Comparison of ENCODE assay signal across 10 mouse cellular contexts in the genomic region with DNA sequence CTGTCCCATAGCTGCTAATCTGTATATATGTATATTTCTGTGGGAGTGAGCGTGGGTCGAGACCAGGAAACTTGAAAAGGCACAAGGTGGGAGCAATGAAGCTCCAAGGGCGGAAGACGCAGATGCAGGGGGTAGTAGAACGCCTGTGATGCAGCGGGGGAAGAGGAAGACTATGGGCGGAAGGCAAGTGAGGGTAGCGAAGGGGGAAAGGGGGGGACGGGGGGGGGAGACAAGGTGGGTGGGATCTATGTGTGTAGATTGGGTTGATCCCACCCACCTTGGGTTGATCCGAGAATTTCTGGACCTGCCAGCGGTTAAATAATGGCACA. TPM values are rescaled to one million over a fixed set of nuclear protein-coding genes. Genes with fewer than 3 reads are reported as not detected.
A peak's percentile ranks its signal among the peaks of the same experiment; 100 is the strongest.
DNase-seq lines count a peak whose midpoint lies in the region; ATAC-seq lines count a peak whose summit lies in the region.
"Had no signal": no experiment of that assay in that cellular context is flagged by ENCODE, and none has a peak within 500 bp of the region (broad histone marks: within the 10 kb centered on the region; RNA-seq: fewer than 3 reads in every experiment).

No protein-coding gene starts in this region.

- H3K4me3 ChIP-seq in heart, embryonic 10.5 days: peak overlapping the region; percentile 51
- H3K4me3 ChIP-seq in liver, embryonic 16.5 days (ENCODE audit: low read depth, low read length): peak overlapping the region; percentile 33
- H3K4me3 ChIP-seq: erythroblast, embryonic 14.5 days; myocyte had no signal

- no peak for ATAC-seq in liver, embryonic 16.5 days (ENCODE audit: low read depth)
- ATAC-seq in megakaryocyte-erythroid progenitor cell, adult 5-6 weeks (replicated peaks; ENCODE audit: low FRiP score, low TSS enrichment, poor library complexity, severe bottlenecking): no peak

- peaks cover 12% of the 10 kb centered on the region for H3K4me1 ChIP-seq in heart, embryonic 10.5 days
- peaks cover 12% of the 10 kb centered on the region for H3K4me1 ChIP-seq in liver, embryonic 16.5 days (ENCODE audit: control insufficient read depth, low read depth, low read length)

- peaks cover 3% of the 10 kb centered on the region for H3K9me3 ChIP-seq in heart, embryonic 10.5 days
- H3K9me3 ChIP-seq in liver, embryonic 16.5 days (replicated peaks; ENCODE audit: control insufficient read depth, low read length): 0 out of 2 replicates have a peak, but pooled peaks cover 2% of the 10 kb centered on the region

- H3K9ac ChIP-seq in liver, embryonic 16.5 days (ENCODE audit: low read depth, low read length): peak overlapping the region; percentile 41

- DNase-seq in heart, embryonic 10.5 days (ENCODE audit: low spot score): no peak
- no peak for DNase-seq in heart, adult 11 months
- DNase-seq in thymus, postnatal 0 days (ENCODE audit: low spot score): peak; percentile 30
- DNase-seq in thymus, postnatal 10 days (ENCODE audit: low spot score in 2 of 2): no peak
- no peak for DNase-seq in right cerebral cortex, postnatal 36 days (ENCODE audit: low spot score in 2 of 2)
- no peak for DNase-seq in urinary bladder, postnatal 10 days (ENCODE audit: low spot score)

- peak overlapping the region; percentile 87 for H3K27ac ChIP-seq in heart, embryonic 10.5 days
- H3K27ac ChIP-seq in liver, embryonic 16.5 days (ENCODE audit: low read length): peak overlapping the region; percentile 52; the same call in 1 of the 2 replicates

- 19% methylated on average over 11 of the region's 11 CpGs for WGBS in heart, embryonic 10.5 days
- WGBS in liver, embryonic 16.5 days (ENCODE audit: insufficient replicate concordance): 21% methylated on average over 11 of the region's 11 CpGs

- peak overlapping the region; percentile 62 for H3K4me2 ChIP-seq in liver, embryonic 16.5 days (ENCODE audit: low read depth, low read length)

- H3K27me3 ChIP-seq in heart, embryonic 10.5 days (ENCODE audit: insufficient read depth, poor library complexity, severe bottlenecking): peaks cover 6% of the 10 kb centered on the region; the same call in 1 of the 2 replicates
- H3K27me3 ChIP-seq in liver, embryonic 16.5 days (ENCODE audit: control insufficient read depth, insufficient read depth, low read depth, low read length): no peaks in the 10 kb centered on the region

- no peaks in the 10 kb centered on the region for H3K36me3 ChIP-seq in heart, embryonic 10.5 days
- no peaks in the 10 kb centered on the region for H3K36me3 ChIP-seq in liver, embryonic 16.5 days (ENCODE audit: control insufficient read depth, insufficient read depth)

RNA-seq across cellular contexts. Expression of gene Gm36210, which starts 5.8 kb away (rescaled TPM):
- polyA plus RNA-seq in heart, embryonic 10.5 days (2016; fragmentation: Nextera tagmentation; extraction: Ambion mirVana): 0.18 and 0.36 TPM in 2 replicates
- polyA plus RNA-seq in thymus, postnatal 0 days (2015; fragmentation: Nextera tagmentation; extraction: Ambion mirVana): 0.10 TPM in 2 replicates
- not detected in 2 replicates for polyA plus RNA-seq in liver, embryonic 16.5 days (2015; fragmentation: Nextera tagmentation; extraction: Ambion mirVana)
- not detected in 2 replicates for total RNA-seq in megakaryocyte-erythroid progenitor cell, adult 5-6 weeks (2014; fragmentation: Nextera tagmentation)
- total RNA-seq in megakaryocyte-erythroid progenitor cell, adult 5-6 weeks (2017): not detected in 2 replicates
- polyA plus RNA-seq: erythroblast, embryonic 14.5 days; myocyte had no signal

RNA-seq across cellular contexts. Expression of gene Zfp628, which starts 14.5 kb away (rescaled TPM):
- 2.9 and 3.5 TPM in 2 replicates for polyA plus RNA-seq in heart, embryonic 10.5 days (2016; fragmentation: Nextera tagmentation; extraction: Ambion mirVana)
- polyA plus RNA-seq in thymus, postnatal 0 days (2015; fragmentation: Nextera tagmentation; extraction: Ambion mirVana): 2.7 and 3.1 TPM in 2 replicates
- polyA plus RNA-seq in liver, embryonic 16.5 days (2015; fragmentation: Nextera tagmentation; extraction: Ambion mirVana): 1.4 and 1.9 TPM in 2 replicates
- total RNA-seq in megakaryocyte-erythroid progenitor cell, adult 5-6 weeks (2014; fragmentation: Nextera tagmentation): 8.2 and 11.6 TPM in 2 replicates
- 1.1 and 1.2 TPM in 2 replicates for total RNA-seq in megakaryocyte-erythroid progenitor cell, adult 5-6 weeks (2017)

RNA-seq across cellular contexts. Expression of gene Nat14, which starts 21.3 kb away (rescaled TPM):
- 4.3 and 5.5 TPM in 2 replicates for polyA plus RNA-seq in heart, embryonic 10.5 days (2016; fragmentation: Nextera tagmentation; extraction: Ambion mirVana)
- 0.22 and 0.60 TPM in 2 replicates for polyA plus RNA-seq in thymus, postnatal 0 days (2015; fragmentation: Nextera tagmentation; extraction: Ambion mirVana)
- polyA plus RNA-seq in liver, embryonic 16.5 days (2015; fragmentation: Nextera tagmentation; extraction: Ambion mirVana): 0.25 and 0.37 TPM in 2 replicates
- 6.6 TPM in 1 of 2 replicates, not detected in the other for total RNA-seq in megakaryocyte-erythroid progenitor cell, adult 5-6 weeks (2014; fragmentation: Nextera tagmentation)
- 0.23 and 1.9 TPM in 2 replicates for total RNA-seq in megakaryocyte-erythroid progenitor cell, adult 5-6 weeks (2017)

RNA-seq across cellular contexts. Expression of gene Isoc2a, which starts 23.5 kb away (rescaled TPM):
- polyA plus RNA-seq in heart, embryonic 10.5 days (2016; fragmentation: Nextera tagmentation; extraction: Ambion mirVana): 1.3 TPM in 2 replicates
- polyA plus RNA-seq in thymus, postnatal 0 days (2015; fragmentation: Nextera tagmentation; extraction: Ambion mirVana): 0.72 and 0.81 TPM in 2 replicates
- 0.49 and 0.89 TPM in 2 replicates for polyA plus RNA-seq in liver, embryonic 16.5 days (2015; fragmentation: Nextera tagmentation; extraction: Ambion mirVana)
- 7.9 and 9.6 TPM in 2 replicates for total RNA-seq in megakaryocyte-erythroid progenitor cell, adult 5-6 weeks (2014; fragmentation: Nextera tagmentation)
- total RNA-seq in megakaryocyte-erythroid progenitor cell, adult 5-6 weeks (2017): 7.4 and 13.2 TPM in 2 replicates

RNA-seq across cellular contexts. Expression of gene Ssc5d, which starts 25.1 kb away (rescaled TPM):
- 1.2 and 1.6 TPM in 2 replicates for polyA plus RNA-seq in heart, embryonic 10.5 days (2016; fragmentation: Nextera tagmentation; extraction: Ambion mirVana)
- polyA plus RNA-seq in thymus, postnatal 0 days (2015; fragmentation: Nextera tagmentation; extraction: Ambion mirVana): 0.07 and 0.19 TPM in 2 replicates
- 0.08 and 0.20 TPM in 2 replicates for polyA plus RNA-seq in liver, embryonic 16.5 days (2015; fragmentation: Nextera tagmentation; extraction: Ambion mirVana)
- total RNA-seq in megakaryocyte-erythroid progenitor cell, adult 5-6 weeks (2014; fragmentation: Nextera tagmentation): not detected in 2 replicates
- not detected in 2 replicates for total RNA-seq in megakaryocyte-erythroid progenitor cell, adult 5-6 weeks (2017)
- polyA plus RNA-seq: erythroblast, embryonic 14.5 days had no signal
